Mouse (Mus musculus) C2C12 (cell line): Measurements from ENCODE around the gene Eef1a1.
"Not testable (repeated sequence)": the region's sequence is repeated elsewhere in the genome, so short reads cannot be mapped to it uniquely, and the experiment has no call there.

Experiments
- CTCF ChIP-seq: IDR thresholded peaks from one replicate; pipeline ENCODE4 v1.5.1; 2011; ENCODE audit not compliant: control insufficient read depth, insufficient read depth, insufficient read length
- MYOD1 ChIP-seq: IDR thresholded peaks from one replicate; pipeline ENCODE4 v1.6.1; 2011; ENCODE audit warnings: low read depth; ENCODE audit not compliant: control insufficient read depth, insufficient read length
- USF1 ChIP-seq: IDR thresholded peaks from one replicate; pipeline ENCODE4 v1.6.1; 2011; ENCODE audit warnings: low read depth, mild to moderate bottlenecking, control low read depth, moderate library complexity

GRCm38 (mm10) chr9:78517237-78517636 lies 28.3 kb upstream of the Eef1a1 start:
- TF ChIP-seq CTCF, MYOD1, USF1: not testable (repeated sequence)
